Mouse (Mus musculus) fat pad, adult 2 months (tissue): Measurements from ENCODE around the gene Agrp.
"Not testable (repeated sequence)": the region's sequence is repeated elsewhere in the genome, so short reads cannot be mapped to it uniquely, and the experiment has no call there.

ENCODE experiments used
- DNase-seq: peaks from one replicate; pipeline ENCODE4 v3.0.0-alpha.2; 2011; ENCODE audit warnings: low read depth, low spot score; ENCODE audit errors: extremely low read depth

Agrp gene

DNA sequence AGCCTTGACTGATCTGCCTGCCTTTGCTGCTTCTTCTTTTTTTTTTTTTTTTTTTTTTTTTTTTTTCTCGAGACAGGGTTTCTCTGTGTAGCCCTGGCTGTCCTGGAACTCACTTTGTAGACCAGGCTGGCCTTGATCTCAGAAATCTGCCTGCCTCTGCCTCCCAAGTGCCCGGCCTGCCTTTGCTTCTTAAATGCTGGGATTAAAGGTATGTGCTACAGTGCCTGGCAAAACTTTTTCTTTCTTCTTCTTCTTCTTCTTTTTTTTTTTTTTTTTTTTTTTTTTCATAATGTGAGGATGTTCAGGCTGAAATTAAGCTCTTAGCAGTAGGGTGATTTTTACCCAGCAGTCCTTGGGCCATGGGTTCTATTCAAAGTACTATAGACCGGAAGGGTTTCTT lies 34.7 kb downstream of the Agrp start:
- not testable (repeated sequence) for DNase-seq

DNA sequence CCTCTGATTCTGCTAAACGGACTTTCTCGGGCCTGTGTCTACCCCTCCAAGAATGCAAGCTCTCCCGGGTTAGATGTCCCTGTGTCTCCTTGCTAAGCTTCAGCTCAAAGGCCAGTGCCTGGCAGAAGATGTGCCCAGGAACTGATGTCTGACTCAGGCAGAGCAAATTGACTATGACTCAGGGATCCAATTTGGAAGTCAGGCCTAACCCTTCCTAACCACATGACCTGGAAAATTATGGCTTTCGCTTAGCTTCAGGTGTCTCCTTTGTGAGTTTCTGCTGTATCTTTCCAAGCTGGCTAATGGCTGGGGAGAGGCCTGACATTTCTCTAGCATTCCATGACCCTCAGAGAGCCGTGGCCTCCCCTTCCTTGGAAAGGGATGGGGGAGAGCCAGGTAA lies 35.9 kb downstream of the Agrp start:
- no peak for DNase-seq

DNA sequence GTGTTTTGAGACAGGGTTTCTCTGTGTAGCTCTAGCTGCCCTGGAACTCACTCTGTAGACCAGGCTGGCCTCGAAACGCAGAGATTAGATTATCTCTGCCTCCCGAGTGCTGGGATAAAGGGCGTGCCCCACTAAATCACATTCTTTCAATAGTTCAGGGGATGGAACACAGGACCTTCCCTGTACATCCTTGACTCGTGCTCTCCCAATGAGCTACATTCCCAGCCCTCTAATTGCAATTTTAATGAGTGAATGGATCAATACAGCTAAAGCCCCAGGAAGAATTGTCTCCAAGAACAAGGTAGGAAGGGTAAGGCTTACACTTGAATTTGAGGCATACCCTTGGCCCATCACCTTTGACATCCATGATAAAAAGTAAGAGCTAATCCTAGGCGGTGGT lies 38.4 kb downstream of the Agrp start:
- no peak for DNase-seq

DNA sequence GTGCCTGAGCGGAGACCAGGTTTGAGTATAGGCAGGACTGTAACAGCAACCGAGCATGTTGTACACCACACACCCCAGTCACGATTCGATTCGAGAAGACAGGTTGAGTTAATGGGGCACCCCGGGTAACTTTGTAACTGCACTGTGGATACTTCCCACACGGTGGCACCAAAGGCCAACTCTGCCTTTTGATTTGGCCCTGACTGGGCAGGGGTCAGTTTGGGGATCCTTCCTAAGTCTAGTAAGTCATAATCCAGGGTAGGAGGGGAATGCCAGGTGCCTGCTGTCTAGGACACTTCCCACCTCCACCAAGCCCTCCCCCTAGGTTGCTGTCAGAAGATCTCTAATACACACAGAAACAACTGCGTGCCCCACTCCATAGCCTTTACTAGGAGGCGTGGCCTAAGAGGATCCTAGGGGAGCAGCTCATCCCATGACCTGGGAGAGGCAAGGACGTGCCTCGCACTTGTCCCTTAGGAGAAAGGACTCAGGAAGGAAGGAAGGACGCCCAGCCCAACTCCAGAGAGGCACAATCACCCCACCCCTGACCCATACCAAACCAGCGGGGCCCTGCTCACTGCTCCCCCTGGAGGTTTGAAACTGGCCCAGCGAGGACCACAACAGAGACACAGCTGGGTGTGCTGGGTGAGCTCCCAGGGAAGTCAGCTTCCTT lies 40.7 kb downstream of the Agrp start:
- no peak for DNase-seq

DNA sequence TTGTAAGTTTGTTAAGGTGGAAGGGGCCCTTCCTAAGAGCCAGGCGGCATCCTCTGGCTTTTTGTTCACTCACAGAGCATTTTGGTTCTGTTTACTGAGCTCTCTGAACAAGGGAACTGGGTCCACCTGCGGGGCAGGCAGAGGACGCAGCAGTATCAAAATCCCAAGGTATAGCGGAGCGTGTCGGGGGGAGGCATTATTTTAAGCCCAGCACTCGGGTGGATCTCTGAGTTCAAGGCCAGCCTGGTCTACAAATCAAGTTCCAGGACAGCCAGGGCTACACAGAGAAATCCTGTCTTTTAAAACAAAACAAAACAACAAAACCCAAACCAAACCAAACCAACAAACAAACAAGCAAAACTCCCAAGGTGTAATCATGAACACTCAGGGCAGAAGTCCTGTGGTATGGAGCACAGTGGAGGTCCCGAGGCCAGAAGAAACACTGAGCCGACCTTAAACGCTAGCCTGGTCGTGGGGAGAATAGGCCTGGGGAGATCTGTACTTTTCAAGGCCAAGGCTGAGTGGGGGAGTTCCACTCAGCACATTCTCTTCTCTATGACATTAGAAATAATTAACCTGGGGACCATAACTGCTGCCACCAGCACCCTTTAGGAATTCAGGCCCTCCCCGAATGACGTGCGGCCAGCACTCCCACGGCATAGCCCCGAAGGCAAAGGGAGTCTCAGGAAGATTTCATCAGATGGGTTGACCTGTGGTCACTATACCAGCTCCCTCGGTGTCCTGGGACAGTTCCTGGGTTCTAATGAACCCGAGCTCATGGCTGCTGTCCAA lies 42.5 kb downstream of the Agrp start:
- DNase-seq, result no peak

DNA sequence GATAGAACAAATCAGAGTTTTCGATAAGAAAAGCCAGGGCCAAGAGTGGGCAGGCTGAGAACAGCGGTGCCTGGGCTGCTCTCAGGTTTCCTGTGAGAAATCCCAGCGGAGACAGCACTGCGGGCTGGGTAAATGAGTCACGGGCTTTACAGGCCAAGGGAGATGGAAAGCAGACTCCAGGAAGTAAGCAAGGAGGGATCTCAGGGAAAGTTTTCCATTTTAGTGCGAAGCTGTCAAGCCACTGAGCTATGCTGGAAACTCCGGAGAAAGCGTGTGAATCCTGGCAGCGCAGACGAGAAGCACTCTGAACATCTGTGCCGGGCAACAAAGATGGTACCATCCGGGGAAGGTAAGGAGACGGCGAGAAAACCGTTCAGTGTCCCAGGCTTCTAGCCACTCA lies 43.3 kb downstream of the Agrp start:
- DNase-seq, result no peak

DNA sequence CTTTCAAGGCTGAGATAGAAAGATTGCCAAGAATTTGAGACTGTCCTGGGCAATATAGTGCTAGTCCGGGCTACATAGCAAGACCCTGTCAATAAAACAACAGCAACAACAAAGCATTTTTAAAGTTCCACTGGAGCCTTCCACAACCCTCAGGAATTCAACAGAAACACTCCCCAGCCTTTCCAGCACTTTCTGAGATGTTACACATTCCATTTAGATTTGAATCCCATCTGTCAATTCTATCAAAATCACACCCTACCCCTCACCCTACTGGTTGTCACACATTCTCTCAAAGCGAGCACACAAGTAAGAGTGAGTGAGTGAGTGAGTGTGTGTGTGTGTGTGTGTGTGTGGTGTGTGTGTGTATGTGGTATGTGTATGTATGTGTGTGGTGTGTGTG lies 44.8 kb downstream of the Agrp start:
- DNase-seq, result no peak

DNA sequence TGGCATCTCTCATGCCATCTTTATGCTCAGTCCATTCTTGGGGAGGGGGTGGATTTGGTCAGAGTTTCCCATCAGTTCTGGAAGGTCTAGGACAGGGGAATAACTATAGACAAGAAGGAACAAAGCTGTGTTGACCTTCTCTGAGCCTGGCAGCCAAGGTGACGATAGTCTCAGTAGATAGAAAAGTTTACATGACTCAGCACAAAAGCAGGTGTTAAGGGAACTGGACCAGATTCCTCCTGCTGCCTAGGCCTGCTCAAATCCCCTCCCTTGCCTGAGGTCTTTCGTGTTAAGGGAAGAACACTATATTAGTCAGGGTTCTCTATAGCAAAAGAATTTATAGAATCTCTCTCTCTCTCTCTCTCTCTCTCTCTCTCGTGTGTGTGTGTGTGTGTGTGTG lies 57.5 kb downstream of the Agrp start:
- no peak for DNase-seq

DNA sequence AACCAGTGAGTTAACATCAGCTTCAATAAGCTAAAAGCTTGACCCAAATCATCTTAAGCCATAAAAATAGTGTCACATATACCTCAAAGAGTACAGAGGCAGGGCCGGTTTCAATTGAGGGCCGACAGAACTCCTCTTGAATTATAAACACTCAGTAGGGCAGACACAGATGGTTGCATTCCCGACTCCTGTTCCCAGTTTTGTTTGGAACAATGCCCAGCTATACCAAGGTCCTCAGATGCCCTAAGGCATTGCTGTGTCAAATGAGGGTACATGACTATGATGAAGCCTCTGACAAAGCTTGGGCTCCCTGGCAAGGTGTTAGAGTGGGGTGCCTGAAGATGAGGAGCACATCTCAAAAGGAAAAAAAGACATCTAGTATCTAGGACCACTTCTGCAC lies 61.7 kb downstream of the Agrp start:
- DNase-seq, result no peak

DNA sequence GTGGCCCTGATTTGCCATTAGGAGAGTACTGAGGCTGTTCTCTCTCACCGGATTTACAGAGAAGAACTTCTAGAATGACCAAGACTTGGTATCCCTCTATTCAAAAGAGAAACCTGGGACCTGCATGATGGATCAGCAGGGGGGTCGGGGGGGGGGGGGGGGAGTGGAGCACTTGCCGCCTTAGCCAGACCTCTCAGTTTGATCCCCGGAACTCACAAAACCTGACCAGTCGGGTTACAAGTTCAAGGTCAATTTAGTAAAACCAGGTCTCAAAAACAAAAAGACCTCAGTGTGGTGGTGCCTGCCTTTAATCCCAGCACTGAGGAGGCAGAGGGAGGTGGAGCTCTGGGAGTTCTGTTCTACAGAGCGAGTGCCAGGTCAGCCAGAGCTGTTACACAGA lies 62.5 kb downstream of the Agrp start:
- no peak for DNase-seq

DNA sequence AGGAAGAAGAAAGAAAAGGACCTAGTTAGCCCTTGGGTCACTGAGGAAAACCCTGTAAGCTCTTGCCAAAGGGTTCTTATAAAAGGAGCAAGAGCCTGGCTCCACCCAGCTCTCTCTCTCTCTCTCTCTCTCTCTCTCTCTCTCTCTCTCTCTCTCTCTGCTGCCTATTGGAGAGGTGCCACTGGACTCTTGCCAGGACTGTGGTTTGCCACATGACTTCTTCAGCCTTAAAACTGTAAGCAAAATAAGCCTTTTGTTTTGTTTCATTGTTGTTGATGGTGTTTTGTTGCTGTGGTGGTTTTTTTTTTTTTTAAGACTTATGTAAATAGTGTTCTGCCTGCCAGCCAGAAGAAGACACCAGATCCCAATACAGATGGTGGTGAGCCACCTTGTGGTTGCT lies 63.8 kb downstream of the Agrp start:
- DNase-seq, result no peak

DNA sequence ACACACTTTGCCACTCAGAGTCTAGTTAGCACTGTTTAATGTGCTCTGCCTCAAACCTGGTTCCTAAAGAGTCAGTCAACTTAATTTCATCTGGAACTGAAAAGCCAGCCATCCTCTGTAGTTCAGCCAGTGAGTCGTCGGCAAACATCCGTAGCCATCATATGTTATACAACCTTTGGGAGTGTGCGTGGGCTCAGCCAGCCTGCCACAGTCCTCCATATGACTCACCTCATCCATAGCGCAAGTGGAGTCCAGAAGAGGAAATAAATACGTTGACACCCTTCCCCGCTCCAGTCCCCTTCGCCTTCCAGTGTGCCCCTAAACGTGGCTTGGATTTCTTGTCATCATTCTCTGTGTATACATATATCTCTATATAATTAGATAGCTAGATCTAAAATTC lies 65.4 kb downstream of the Agrp start:
- no peak for DNase-seq

DNA sequence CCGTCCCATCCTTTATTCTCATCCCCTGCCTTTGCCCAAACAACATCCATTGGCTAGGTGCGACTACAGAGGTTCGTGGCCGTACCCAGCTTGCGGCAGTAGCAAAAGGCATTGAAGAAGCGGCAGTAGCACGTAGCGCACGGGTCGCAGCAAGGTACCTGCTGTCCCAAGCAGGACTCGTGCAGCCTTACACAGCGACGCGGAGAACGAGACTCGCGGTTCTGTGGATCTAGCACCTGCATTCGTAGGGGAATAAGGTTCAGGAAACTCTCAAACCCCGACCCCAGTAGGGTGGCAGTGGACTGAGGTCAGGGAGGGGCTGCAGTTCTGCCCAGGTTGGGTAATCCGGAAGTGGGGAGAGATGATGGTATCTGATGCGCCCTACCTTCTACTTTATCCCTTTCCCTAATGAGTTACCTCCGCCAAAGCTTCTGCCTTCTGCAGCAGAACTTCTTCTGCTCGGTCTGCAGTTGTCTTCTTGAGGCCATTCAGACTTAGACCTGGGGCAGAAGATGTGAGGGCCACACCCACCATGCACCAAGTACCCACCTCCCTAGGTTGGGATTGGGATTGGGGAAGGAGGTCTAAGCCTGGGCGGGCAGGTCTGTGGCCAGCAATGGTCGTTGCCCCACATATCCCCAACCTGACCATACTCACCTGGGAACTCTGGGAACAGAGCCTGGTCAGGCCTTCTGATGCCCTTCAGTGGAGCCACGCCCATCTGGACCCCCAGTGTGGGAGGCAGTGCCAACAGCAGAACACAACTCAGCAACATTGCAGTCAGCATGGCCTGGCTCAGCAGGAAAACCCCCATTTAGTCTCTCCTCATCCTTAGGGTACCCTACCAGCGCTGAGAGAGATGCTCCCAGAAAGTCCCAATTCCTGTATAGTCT lies 70.2 kb downstream of the Agrp start:
- no peak for DNase-seq

DNA sequence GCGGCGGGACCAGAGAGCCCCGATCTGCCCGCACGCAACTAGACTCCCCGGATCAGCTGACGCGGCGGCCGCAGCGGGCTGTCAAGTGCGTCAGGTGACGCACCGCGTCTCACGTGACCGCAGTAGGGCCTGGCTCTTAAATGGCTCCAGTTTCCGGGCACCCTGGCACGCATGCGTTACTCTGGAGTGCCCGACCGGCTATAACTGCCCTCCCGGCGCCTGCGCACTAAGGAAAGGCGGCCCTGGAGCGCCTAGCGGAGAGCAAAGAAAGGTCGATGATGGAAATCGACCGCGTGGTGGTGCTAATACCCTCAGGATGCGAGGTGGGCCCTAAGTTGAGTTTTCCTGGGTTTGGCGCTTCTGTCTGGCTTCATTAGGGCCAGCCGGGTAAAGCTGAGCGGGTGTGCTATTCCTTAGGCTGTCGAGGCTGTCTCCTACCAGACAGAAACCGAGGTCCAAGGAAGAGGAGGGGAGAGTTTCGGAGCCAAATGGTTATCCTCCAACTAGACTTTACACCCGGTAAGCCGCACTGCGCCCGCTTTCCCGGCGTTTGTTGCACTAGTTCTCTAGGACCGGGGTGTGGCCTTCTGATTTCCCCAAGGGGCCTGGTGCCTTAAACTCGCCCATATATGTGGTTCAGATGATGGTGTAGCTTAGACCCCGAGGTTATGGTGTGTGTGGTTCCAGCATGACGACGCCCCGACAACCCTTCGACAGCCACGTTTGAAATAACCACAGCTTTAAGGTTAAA lies 71.1 kb downstream of the Agrp start, which contains the start of gene Atp6v0d1:
TSS of gene Atp6v0d1 (minus strand) at position 96 of the 751 bp plus-strand sequence.
- DNase-seq, result peak; percentile 88

DNA sequence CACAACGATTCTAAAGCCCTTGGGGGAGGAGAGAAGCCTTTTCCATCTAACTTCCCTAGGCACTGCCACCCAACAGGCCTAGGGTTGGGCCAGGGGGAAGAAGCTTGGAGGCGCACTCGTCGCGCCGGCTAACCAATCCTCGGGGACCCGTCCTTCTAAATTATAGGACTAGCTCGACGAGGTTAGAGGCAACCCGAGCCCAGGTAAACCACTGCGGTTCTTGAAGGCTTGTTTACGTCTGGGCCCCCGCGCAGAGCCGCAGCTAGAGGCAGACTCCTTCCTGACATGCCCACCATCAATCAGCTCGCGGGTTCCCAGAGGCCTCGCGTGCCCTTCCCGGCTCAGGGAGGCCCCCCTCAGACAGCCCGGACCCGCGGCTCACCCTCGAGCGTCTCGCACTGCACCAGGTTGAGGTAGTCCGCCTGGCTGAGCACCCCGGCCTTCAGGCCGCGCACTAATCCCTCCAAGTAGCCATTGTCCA lies 71.8 kb downstream of the Agrp start:
- no peak for DNase-seq

DNA sequence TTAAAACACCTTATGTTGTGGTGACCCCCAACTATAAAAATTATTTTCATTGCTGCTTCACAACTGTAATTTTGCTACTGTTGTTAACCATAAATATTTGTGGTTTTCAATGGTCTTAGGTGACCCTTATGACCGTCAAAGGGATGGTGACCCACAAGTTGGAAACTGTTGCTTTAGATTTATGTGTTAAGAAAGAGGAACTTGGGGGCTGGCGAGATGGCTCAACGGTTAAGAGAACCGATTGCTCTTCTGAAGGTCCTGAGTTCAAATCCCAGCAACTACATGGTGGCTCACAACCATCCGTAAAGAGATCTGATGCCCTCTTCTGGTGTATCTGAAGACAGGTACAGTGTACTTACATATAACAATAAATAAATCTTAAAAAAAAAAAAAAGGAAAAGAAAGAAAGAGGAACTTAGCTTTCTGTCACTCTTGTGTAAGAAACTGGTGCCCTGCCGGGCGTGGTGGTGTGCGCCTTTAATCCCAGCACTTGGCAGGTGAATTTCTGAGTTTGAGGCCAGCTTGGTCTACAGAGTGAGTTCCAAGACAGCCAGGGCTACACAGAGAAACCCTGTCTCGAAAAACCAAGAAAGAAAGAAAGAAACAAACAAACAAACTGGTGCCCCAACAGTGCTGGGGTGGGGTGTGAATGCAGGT lies 72.5 kb downstream of the Agrp start:
- DNase-seq, result not testable (repeated sequence)

DNA sequence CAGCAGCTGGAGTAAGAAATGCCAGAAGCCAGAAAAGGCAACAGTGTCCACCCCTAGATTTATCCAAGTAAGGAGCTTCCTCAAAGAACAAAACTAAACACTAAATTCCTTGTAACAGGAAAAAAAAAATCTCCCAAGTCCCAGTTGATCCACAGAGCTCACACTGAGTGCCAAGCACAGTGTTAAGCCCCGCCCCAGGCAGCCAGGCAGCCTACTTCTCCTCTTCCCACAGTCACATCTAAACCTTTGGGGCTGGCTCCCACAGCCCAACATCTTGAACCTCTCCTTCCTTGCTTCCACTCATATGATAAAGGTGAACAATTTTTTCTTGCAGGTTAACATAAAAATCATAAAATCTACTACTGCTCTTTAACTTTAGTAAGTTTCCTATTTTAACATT lies 73.3 kb downstream of the Agrp start:
- DNase-seq, result no peak

DNA sequence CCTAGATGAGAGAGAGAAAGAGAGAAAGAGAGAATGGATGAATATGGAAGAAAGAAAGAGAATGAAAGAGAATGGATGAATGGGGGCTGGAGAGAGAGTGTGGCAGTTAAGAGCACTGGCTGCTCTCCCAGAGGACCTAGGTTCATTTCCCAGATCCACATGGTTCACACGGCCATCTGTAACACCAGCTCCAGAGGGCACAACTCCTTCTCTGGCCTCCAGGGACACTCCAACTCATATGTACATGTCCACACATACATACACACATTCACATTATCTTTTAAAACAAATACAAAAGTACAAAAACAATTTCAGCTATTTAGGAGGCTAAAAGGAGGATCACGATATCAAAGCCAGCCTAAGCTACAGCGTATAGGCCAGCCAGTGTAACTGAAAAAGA lies 74.3 kb downstream of the Agrp start:
- DNase-seq, result no peak

DNA sequence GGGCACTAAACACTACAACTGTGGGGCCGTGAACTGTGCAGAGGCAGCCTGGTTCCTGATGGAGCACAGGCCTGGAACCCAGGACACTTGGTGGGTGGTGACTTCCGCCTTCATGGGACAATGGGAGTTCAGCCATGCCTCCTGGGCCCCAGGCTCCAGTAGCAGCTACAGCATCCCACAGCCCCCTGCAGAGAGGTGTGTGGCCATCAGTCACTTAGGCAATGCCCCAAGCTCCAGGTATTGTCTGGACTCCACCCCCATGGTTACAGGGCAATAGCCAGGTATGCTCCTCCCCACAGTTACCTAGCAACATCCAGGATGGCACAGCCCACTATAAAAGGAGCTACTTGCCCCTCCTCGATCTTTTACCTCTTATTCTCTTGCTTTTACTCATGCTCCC lies 82.0 kb downstream of the Agrp start:
- no peak for DNase-seq

DNA sequence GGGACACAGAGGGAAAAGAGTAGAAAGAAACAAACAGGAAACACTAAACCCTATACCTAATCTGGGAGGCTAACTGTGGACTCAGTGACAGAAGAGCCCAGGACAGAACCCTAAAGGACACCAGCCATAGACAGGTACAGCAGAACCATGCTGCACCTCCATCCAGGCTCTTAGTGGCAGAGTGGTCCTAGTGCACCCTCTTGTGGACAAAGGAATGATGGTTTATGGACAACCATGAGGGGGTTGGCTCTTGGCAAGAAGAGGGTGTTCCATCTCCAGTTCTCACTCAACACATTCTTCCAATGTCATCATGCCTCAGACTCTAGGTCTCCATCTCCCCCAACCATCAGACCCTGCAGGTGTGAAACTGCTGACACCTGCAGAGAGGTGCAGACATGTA lies 83.1 kb downstream of the Agrp start:
- DNase-seq, result no peak
